Mouse (Mus musculus) forebrain, postnatal 0 days (tissue): ENCODE data around the gene Thrb. TPM values are rescaled to one million over a fixed set of nuclear protein-coding genes. Genes with fewer than 3 reads are reported as not detected.
A peak's percentile ranks its signal among the peaks of the same experiment; 100 is the strongest.
"Not testable (repeated sequence)": the region's sequence is repeated elsewhere in the genome, so short reads cannot be mapped to it uniquely, and the experiment has no call there.

Experiments used
- ATAC-seq: fragments of 200-750 bp; cut with Nextera tagmentation; 2 replicates; pipeline ENCODE4 v1.8.0; 2017; ENCODE audit warnings: mild to moderate bottlenecking, moderate library complexity
- DNase-seq: peaks from one replicate; pipeline ENCODE4 v3.0.0-alpha.2; 2015
- H3K27ac ChIP-seq: fragments of 300-500 bp; sonication (generic); 2 replicates; pipeline ENCODE4 v1.5.1; 2014; ENCODE audit warnings: low read depth, mild to moderate bottlenecking, antibody characterized with exemption, low read length, moderate library complexity, mixed read lengths
- H3K27me3 ChIP-seq: fragments of 300-500 bp; sonication (generic); 2 replicates; pipeline ENCODE4 v1.6.1; 2014; ENCODE audit warnings: mild to moderate bottlenecking, low read length, mixed read lengths; ENCODE audit not compliant: insufficient read depth
- H3K36me3 ChIP-seq: fragments of 300-500 bp; sonication (generic); 2 replicates; pipeline ENCODE4 v1.6.1; 2014; ENCODE audit warnings: mild to moderate bottlenecking, moderate library complexity; ENCODE audit not compliant: insufficient read depth
- H3K4me1 ChIP-seq: fragments of 300-500 bp; sonication (generic); 2 replicates; pipeline ENCODE4 v1.6.1; 2014; ENCODE audit warnings: antibody characterized with exemption; ENCODE audit not compliant: insufficient read depth
- H3K4me2 ChIP-seq: fragments of 300-500 bp; sonication (generic); 2 replicates; pipeline ENCODE4 v1.6.1; 2014; ENCODE audit warnings: low read depth, mild to moderate bottlenecking, moderate library complexity
- H3K4me3 ChIP-seq: fragments of 300-500 bp; sonication (generic); 2 replicates; pipeline ENCODE4 v1.5.1; 2014; ENCODE audit warnings: low read depth, low read length, mixed read lengths
- H3K9ac ChIP-seq: fragments of 300-500 bp; sonication (generic); 2 replicates; pipeline ENCODE4 v1.6.1; 2014; ENCODE audit warnings: mild to moderate bottlenecking
- H3K9me3 ChIP-seq: fragments of 300-500 bp; sonication (generic); 2 replicates; pipeline ENCODE4 v1.6.1; 2016; ENCODE audit warnings: low read length
- CTCF ChIP-seq: sonication (generic); IDR thresholded peaks from 2 replicates; pipeline ENCODE4 v1.5.1; 2016; ENCODE audit warnings: antibody characterized with exemption, control low read depth, low read depth
- WGBS: fragments of 180-500 bp; shearing (Covaris S2); extraction: QIAGEN DNeasy Blood & Tissue Kit; methylation state at CpG from one replicate; pipeline ENCODE4 v1.1.7; 2014; 5-methylcytosine and 5-hydroxymethylcytosine counted together
- polyA plus RNA-seq: library from polyadenylated mRNA; unstranded; fragments of >200 nt; fragmentation: Nextera tagmentation; extraction: Ambion mirVana; gene quantifications from 2 replicates; pipeline ENCODE4 v1.2.1, GENCODE M21; 2015
- total RNA-seq: library from RNA; depleted of rRNA; stranded (reverse); fragments of >200 nt; gene quantifications from 2 replicates; pipeline ENCODE4 v1.2.3, GENCODE M21; 2014

Gene Thrb
- total and polyA plus RNA-seq, 2 experiments from 2014 or later = 3.3 to 6.2 TPM

DNA sequence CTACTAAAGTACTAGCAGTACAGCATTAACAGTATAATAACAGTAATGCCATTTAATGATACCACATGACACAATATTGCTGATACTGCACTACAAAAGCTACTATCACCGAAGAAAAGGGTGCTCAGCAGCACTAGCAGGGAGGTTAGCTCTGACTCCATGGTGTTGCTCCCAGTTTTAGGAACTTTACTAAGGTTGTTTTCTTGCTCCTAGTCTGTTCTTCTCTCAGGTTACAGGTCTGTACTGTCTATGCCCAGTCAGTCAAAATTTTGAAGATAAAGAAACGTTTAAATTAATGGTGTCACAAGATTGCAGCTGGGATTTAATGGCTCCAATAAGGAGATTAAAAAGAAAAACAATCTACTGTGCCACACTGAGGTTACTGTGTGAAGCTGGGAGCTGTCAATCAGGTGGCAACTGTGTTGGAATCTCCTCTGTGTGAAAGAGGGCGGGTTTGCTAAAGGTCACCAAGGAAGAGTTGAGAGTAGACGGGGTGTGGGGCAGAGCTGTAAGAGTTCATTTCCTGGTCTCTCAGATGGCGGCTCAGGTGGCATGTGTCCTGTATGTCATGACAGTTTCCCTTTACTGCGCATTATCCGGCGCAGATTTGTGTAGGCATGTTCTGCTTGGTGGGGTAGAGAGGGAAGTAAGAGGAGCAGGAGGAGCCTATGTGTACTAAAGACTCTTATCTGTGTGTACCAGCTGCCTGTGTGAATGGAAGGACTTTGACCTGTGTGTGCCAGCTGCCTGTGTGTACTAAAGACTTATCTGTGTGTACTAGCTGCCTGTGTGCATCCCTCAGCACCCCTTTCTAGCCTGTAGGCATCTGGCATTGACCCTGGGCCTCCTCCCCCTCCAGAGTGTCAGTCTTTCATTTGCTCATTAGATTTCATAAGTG lies 263.0 kb downstream of the Thrb start:
- no peak overlapping the region for H3K4me3 ChIP-seq
- H3K36me3 ChIP-seq = no peaks in the 10 kb centered on the region
- H3K9me3 ChIP-seq = no peaks in the 10 kb centered on the region
- no peaks in the 10 kb centered on the region for H3K4me1 ChIP-seq
- no peak overlapping the region for H3K9ac ChIP-seq
- 72% methylated on average over 8 of the region's 8 CpGs for WGBS
- DNase-seq (no peak), ATAC-seq (no peak)
- no peak overlapping the region for H3K27ac ChIP-seq
- no peaks in the 10 kb centered on the region for H3K27me3 ChIP-seq
- TF ChIP-seq CTCF = no peak
- no peak overlapping the region for H3K4me2 ChIP-seq

DNA sequence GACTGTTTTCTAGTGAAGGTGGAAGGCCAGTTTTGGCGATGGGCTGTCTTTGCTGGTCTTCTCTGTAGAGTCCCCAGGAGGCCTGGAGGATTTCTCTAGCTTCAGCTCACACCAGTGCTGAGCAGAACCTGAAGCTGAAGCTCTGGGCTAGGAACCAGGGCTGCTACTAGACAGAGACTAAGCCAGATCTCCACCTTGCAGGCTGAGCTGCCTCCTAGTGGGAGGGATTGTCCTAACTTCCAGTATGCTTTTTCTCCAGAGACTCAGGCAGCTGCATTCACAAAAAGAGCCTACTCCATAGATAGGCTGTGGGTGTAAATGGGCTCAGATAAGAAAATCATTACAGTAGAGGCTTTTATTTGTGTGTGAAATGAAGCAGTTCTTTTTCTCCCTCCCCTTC lies 267.4 kb downstream of the Thrb start:
- no peaks in the 10 kb centered on the region for H3K4me1 ChIP-seq
- no peak overlapping the region for H3K9ac ChIP-seq
- peak; percentile 59 for TF ChIP-seq CTCF
- H3K4me3 ChIP-seq = no peak overlapping the region
- DNase-seq = peak; percentile 44
- peak; percentile 85 for ATAC-seq
- H3K27me3 ChIP-seq = no peaks in the 10 kb centered on the region
- WGBS = 54% methylated on average over 1 of the region's 1 CpGs
- H3K36me3 ChIP-seq = no peaks in the 10 kb centered on the region
- no peak overlapping the region for H3K4me2 ChIP-seq
- H3K9me3 ChIP-seq = no peaks in the 10 kb centered on the region
- no peak overlapping the region for H3K27ac ChIP-seq

GRCm38 (mm10) chr14:17929585-17929984 lies 269.5 kb downstream of the Thrb start:
- ATAC-seq = no peak
- WGBS = 65% methylated on average over 5 of the region's 5 CpGs
- Histone ChIP-seq H3K27ac (no peak overlapping the region), H3K4me3 (no peak overlapping the region), H3K27me3 (no peaks in the 10 kb centered on the region), H3K4me1 (no peaks in the 10 kb centered on the region), H3K36me3 (no peaks in the 10 kb centered on the region), H3K9me3 (no peaks in the 10 kb centered on the region), H3K9ac (no peak overlapping the region), H3K4me2 (no peak overlapping the region)
- no peak for DNase-seq
- TF ChIP-seq CTCF = 0 out of 2 replicates have a peak, but pooled peaks have one; percentile 20

DNA sequence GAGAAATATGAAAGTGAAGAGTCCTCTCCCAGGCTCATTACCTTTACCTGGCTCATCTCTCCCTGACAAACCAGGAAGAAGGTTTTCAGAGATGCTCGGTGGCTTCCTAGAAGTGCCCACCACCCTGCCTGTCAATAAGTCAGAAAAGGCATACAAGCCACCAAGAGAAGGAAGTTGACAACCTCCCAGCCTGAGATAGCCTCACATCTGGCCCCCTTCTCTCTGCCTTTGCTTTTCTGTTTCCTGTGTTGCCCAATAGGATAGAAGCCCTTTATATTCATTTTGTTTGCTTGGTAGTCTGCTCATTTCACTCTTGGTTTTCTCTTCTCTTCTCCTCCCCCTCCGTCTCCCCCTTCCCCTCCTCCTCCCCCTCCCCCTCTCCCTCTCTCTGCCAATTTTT lies 273.4 kb downstream of the Thrb start:
- Histone ChIP-seq H3K4me3 (no peak overlapping the region), H3K4me1 (no peaks in the 10 kb centered on the region), H3K27me3 (no peaks in the 10 kb centered on the region), H3K9ac (no peak overlapping the region), H3K36me3 (no peaks in the 10 kb centered on the region), H3K9me3 (no peaks in the 10 kb centered on the region), H3K27ac (no peak overlapping the region), H3K4me2 (no peak overlapping the region)
- no peak for DNase-seq
- no peak for ATAC-seq
- no peak for TF ChIP-seq CTCF
- 84% methylated on average over 2 of the region's 2 CpGs for WGBS

- not testable (repeated sequence) for H3K27me3 ChIP-seq, H3K9ac ChIP-seq, H3K4me3 ChIP-seq, DNase-seq, H3K4me2 ChIP-seq, H3K9me3 ChIP-seq, ATAC-seq, H3K4me1 ChIP-seq, H3K27ac ChIP-seq, H3K36me3 ChIP-seq
- WGBS = 85% methylated on average over 4 of the region's 4 CpGs
These were observed 274.7 kb downstream of the Thrb start for GRCm38 (mm10) chr14:17934779-17935178.

- Histone ChIP-seq H3K9me3 (no peaks in the 10 kb centered on the region), H3K4me1 (no peaks in the 10 kb centered on the region), H3K4me2 (no peak overlapping the region), H3K4me3 (no peak overlapping the region), H3K36me3 (no peaks in the 10 kb centered on the region), H3K27ac (no peak overlapping the region), H3K9ac (no peak overlapping the region), H3K27me3 (no peaks in the 10 kb centered on the region)
- ATAC-seq (no peak), DNase-seq (no peak)
- WGBS = 92% methylated on average over 2 of the region's 2 CpGs
- no peak for TF ChIP-seq CTCF
These were observed 294.0 kb downstream of the Thrb start for GRCm38 (mm10) chr14:17954038-17954437.

DNA sequence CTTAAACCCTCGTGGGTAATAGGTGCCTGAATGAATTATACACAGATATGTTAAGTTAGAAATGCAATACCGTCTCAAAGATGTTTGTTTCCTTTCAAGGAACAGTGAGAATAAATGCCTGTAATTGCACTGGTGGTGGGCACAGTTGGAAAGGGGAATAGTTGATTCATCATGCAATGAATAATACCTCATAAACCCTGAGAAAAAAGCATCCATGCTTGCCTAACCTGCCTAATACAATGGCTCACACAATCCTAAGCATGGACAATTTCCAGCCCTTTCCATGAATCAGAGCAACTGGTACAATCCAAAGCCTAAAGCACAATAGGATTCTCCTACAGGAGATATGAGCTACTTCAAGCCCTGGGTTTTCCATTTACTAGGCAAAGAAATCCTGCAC lies 299.8 kb downstream of the Thrb start:
- H3K4me2 ChIP-seq = no peak overlapping the region
- no peaks in the 10 kb centered on the region for H3K36me3 ChIP-seq
- no peak for TF ChIP-seq CTCF
- 31% methylated on average over 2 of the region's 2 CpGs for WGBS
- H3K27ac ChIP-seq = no peak overlapping the region
- no peak for ATAC-seq
- H3K4me3 ChIP-seq = no peak overlapping the region
- no peaks in the 10 kb centered on the region for H3K9me3 ChIP-seq
- no peak overlapping the region for H3K9ac ChIP-seq
- no peaks in the 10 kb centered on the region for H3K4me1 ChIP-seq
- H3K27me3 ChIP-seq = no peaks in the 10 kb centered on the region
- no peak for DNase-seq
